Mouse (Mus musculus) neural tube, embryonic 13.5 days (tissue): Measurements from ENCODE around the gene Gm20388. TPM values are rescaled to one million over a fixed set of nuclear protein-coding genes. Genes with fewer than 3 reads are reported as not detected.

Source experiments
- ATAC-seq: fragments of 200-750 bp; cut with Nextera tagmentation; 2 replicates; pipeline ENCODE4 v1.8.0; 2017; ENCODE audit warnings: low read depth, mild to moderate bottlenecking, moderate TSS enrichment, moderate library complexity
- H3K27ac ChIP-seq: fragments of 300-500 bp; sonication (generic); replicated peaks from 2 replicates; pipeline ENCODE4 v1.5.1; 2015; ENCODE audit warnings: moderate library complexity, mild to moderate bottlenecking, inconsistent platforms
- H3K27me3 ChIP-seq: fragments of 300-500 bp; sonication (generic); 2 replicates; pipeline ENCODE4 v1.6.1; 2015; ENCODE audit warnings: mild to moderate bottlenecking, inconsistent platforms
- H3K36me3 ChIP-seq: fragments of 300-500 bp; sonication (generic); 2 replicates; pipeline ENCODE4 v1.6.1; 2015; ENCODE audit warnings: mild to moderate bottlenecking, inconsistent platforms
- H3K4me1 ChIP-seq: fragments of 300-500 bp; sonication (generic); replicated peaks from 2 replicates; pipeline ENCODE4 v1.6.1; 2015; ENCODE audit warnings: inconsistent platforms
- H3K4me2 ChIP-seq: fragments of 300-500 bp; sonication (generic); 2 replicates; pipeline ENCODE4 v1.6.1; 2015; ENCODE audit warnings: inconsistent platforms, mild to moderate bottlenecking, moderate library complexity
- H3K4me3 ChIP-seq: fragments of 300-500 bp; sonication (generic); 2 replicates; pipeline ENCODE4 v1.5.1; 2015; ENCODE audit warnings: mild to moderate bottlenecking, inconsistent platforms
- H3K9ac ChIP-seq: fragments of 300-500 bp; sonication (generic); 2 replicates; pipeline ENCODE4 v1.6.1; 2015; ENCODE audit warnings: moderate library complexity, mild to moderate bottlenecking, inconsistent platforms
- H3K9me3 ChIP-seq: fragments of 300-500 bp; sonication (generic); 2 replicates; pipeline ENCODE4 v1.6.1; 2016; ENCODE audit warnings: inconsistent platforms
- WGBS: fragments of 180-500 bp; shearing (Covaris S2); methylation state at CpG from one replicate; pipeline ENCODE4 v1.1.7; 2015; 5-methylcytosine and 5-hydroxymethylcytosine counted together
- polyA plus RNA-seq: library from polyadenylated mRNA; unstranded; fragments of >200 nt; fragmentation: Nextera tagmentation; extraction: Ambion mirVana; gene quantifications from 2 replicates; pipeline ENCODE4 v1.2.1, GENCODE M21; 2015

Gm20388 gene
- polyA plus RNA-seq, 1 experiment from 2014 or later = 0.27 TPM

DNA sequence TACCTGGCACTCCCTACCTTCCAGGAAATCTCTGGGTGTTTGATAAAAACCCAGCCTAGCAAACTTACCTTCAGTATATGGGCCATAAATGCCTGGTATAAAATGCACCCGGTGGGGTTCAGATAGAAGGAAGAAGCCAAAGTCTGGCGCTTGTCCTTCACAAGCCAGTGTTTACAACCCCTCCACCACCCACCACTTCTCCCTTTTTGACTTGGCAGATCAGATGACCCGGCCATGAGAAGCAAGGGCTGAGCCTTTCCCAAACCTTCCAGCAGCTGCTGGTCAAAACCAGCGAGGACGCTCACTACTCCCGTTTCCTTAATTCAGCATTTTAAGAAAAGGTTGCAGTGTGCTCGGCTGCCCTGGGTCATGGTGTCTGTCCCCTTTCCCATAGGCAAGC is 834.6 kb downstream of the Gm20388 start:
- WGBS = 59% methylated on average over 7 of the region's 7 CpGs
- Histone ChIP-seq H3K27ac (no peak overlapping the region), H3K9me3 (no peaks in the 10 kb centered on the region)

DNA sequence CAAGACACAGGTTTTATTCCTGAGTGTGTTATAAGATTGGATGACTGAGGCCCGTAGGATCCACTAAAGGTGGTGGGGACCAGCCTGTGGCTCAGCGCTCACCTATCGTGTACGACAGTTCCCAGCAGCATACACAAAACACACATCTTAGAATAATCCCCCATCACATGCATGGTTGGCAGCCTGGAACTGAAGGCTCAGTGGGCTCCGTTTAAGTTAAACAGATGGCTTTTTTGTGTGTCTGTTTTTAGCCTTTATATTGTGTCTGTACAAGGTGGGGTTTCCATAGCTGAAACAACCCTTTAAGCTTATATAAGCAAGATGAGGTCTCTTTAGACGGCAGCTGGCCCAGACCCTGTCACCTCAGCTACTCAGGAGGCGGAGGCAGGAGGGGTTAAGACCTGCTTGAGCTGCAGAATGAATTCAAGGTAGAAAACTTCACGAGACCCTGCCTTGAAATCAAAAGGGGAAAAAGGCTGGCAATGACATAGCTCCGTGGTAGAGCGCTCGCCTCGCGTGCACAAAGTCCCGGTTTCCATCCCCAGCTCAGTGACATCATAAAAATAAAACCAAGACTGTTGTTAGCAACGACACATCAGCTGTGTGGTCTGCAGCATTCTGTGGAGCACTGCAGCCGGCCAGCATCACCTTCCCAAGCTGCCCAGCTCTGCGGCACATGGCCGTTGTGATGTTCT is 835.5 kb downstream of the Gm20388 start:
- Histone ChIP-seq H3K4me1 (no peaks in the 10 kb centered on the region), H3K27me3 (no peaks in the 10 kb centered on the region), H3K9me3 (no peaks in the 10 kb centered on the region), H3K4me3 (no peak overlapping the region), H3K4me2 (no peak overlapping the region), H3K9ac (no peak overlapping the region), H3K36me3 (no peaks in the 10 kb centered on the region), H3K27ac (no peak overlapping the region)
- WGBS = 82% methylated on average over 18 of the region's 18 CpGs
- no peak for ATAC-seq

More for the DNA sequence above, 834.6 kb downstream of the Gm20388 start:
- Histone ChIP-seq H3K4me3 (no peak overlapping the region), H3K27me3 (no peaks in the 10 kb centered on the region), H3K9ac (no peak overlapping the region), H3K4me2 (no peak overlapping the region), H3K36me3 (no peaks in the 10 kb centered on the region), H3K4me1 (0 out of 2 replicates have a peak, but pooled peaks cover 6% of the 10 kb centered on the region)
- ATAC-seq = no peak

GRCm38 (mm10) chr8:120747286-120747685 is 836.6 kb downstream of the Gm20388 start:
- Histone ChIP-seq H3K36me3 (no peaks in the 10 kb centered on the region), H3K27ac (no peak overlapping the region), H3K4me2 (no peak overlapping the region), H3K27me3 (no peaks in the 10 kb centered on the region), H3K9ac (no peak overlapping the region), H3K9me3 (no peaks in the 10 kb centered on the region), H3K4me3 (no peak overlapping the region), H3K4me1 (0 out of 2 replicates have a peak, but pooled peaks cover 5% of the 10 kb centered on the region)
- WGBS = 84% methylated on average over 7 of the region's 7 CpGs
- ATAC-seq = no peak

DNA sequence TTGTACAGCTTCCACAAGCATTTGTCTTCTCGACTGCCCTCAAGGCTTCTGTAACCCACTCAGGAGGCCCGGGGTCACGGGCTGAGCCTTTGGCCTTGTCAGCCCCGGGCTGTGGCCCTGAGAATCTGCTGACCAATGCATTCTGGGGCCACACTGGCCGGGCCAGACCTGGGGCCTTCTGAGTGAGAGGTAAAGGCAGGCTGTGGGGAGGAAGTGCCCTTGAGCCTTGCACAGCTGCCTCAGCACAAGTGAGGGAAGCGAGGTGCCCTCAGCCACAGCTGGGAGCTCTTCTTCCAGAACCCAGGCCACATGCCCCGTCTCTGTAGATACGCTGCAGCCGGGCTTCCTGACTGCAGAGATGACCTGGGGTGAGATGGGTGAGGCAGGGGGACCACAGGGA is 840.0 kb downstream of the Gm20388 start:
- no peaks in the 10 kb centered on the region for H3K9me3 ChIP-seq
- no peak overlapping the region for H3K27ac ChIP-seq
- H3K4me2 ChIP-seq = no peak overlapping the region
- peaks cover 14% of the 10 kb centered on the region for H3K4me1 ChIP-seq
- ATAC-seq = no peak
- no peak overlapping the region for H3K9ac ChIP-seq
- no peak overlapping the region for H3K4me3 ChIP-seq
- no peaks in the 10 kb centered on the region for H3K36me3 ChIP-seq
- H3K27me3 ChIP-seq = 0 out of 2 replicates have a peak, but pooled peaks cover 2% of the 10 kb centered on the region
- WGBS = 87% methylated on average over 9 of the region's 9 CpGs

DNA sequence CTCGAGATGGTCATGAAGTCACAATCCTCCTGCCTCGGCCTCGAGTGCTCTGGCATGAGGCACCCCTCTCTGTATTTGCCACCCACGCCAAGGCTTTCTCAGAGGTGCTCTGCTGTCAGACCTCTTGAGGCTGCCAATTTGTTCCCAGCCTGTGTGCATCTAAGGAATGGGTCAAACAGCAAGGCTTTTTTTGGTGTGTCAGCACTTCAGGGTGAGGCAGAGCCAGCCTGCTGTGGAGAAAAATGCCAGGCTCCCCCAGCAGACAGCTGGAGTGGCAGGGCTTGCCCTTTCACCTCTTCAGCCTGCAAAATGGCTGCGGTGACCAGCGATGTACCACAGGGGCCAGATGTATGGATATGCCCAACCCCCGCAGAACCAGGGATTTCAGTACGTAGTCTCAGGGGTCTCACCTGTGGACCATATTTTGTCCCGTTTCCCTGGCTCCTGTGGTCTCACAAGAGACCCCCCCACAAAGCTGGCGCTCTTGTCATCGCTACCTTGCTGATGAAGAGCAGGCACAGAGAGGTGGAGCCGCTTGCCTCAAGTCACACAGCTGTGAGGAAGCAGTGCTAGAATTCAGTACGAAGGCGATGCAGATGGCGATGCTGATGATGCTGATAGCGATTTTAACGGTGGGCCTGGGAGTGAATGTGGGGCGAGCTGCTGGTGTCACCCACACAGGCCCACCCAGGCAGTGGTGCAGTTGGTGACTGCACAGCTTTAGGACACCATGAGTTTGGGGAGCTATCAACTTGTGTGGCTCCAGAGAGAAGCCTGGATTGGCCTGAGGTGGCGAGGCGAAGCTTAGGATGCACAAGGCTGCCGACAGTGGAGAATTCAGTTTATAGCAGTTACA is 840.8 kb downstream of the Gm20388 start:
- H3K9me3 ChIP-seq = no peaks in the 10 kb centered on the region
- no peak overlapping the region for H3K27ac ChIP-seq
- H3K9ac ChIP-seq = no peak overlapping the region
- peaks cover 8% of the 10 kb centered on the region; the same call in 1 of the 2 replicates for H3K27me3 ChIP-seq
- no peak for ATAC-seq
- H3K36me3 ChIP-seq = no peaks in the 10 kb centered on the region
- peaks cover 20% of the 10 kb centered on the region for H3K4me1 ChIP-seq
- no peak overlapping the region for H3K4me2 ChIP-seq
- H3K4me3 ChIP-seq = no peak overlapping the region
- WGBS = 77% methylated on average over 21 of the region's 21 CpGs

- no peak for ATAC-seq
- no peak overlapping the region for H3K9ac ChIP-seq
- H3K9me3 ChIP-seq = no peaks in the 10 kb centered on the region
- H3K4me1 ChIP-seq = peaks cover 20% of the 10 kb centered on the region
- no peak overlapping the region for H3K4me3 ChIP-seq
- H3K36me3 ChIP-seq = no peaks in the 10 kb centered on the region
- 23% methylated on average over 12 of the region's 12 CpGs for WGBS
- peaks cover 8% of the 10 kb centered on the region; the same call in 1 of the 2 replicates for H3K27me3 ChIP-seq
- H3K27ac ChIP-seq = no peak overlapping the region
- no peak overlapping the region for H3K4me2 ChIP-seq
Observed at GRCm38 (mm10) chr8:120752082-120752452, 841.4 kb downstream of the Gm20388 start.

GRCm38 (mm10) chr8:120753476-120753875 is 842.8 kb downstream of the Gm20388 start:
- peaks cover 8% of the 10 kb centered on the region; the same call in 1 of the 2 replicates for H3K27me3 ChIP-seq
- WGBS = 95% methylated on average over 22 of the region's 22 CpGs

GRCm38 (mm10) chr8:120755306-120756297 is 845.0 kb downstream of the Gm20388 start:
- no peak for ATAC-seq
- Histone ChIP-seq H3K9me3 (no peaks in the 10 kb centered on the region), H3K36me3 (no peaks in the 10 kb centered on the region), H3K27me3 (peaks cover 8% of the 10 kb centered on the region; the same call in 1 of the 2 replicates), H3K4me3 (no peak overlapping the region), H3K27ac (no peak overlapping the region), H3K4me1 (peaks cover 20% of the 10 kb centered on the region), H3K4me2 (no peak overlapping the region), H3K9ac (0 out of 2 replicates have a peak overlapping the region, but pooled peaks have one; percentile 3)
- WGBS = 14% methylated on average over 19 of the region's 19 CpGs

More at GRCm38 (mm10) chr8:120753476-120753875, 842.8 kb downstream of the Gm20388 start:
- Histone ChIP-seq H3K9ac (no peak overlapping the region), H3K9me3 (no peaks in the 10 kb centered on the region), H3K27ac (no peak overlapping the region), H3K36me3 (no peaks in the 10 kb centered on the region), H3K4me2 (no peak overlapping the region), H3K4me3 (no peak overlapping the region), H3K4me1 (peaks cover 20% of the 10 kb centered on the region)
- ATAC-seq = no peak

DNA sequence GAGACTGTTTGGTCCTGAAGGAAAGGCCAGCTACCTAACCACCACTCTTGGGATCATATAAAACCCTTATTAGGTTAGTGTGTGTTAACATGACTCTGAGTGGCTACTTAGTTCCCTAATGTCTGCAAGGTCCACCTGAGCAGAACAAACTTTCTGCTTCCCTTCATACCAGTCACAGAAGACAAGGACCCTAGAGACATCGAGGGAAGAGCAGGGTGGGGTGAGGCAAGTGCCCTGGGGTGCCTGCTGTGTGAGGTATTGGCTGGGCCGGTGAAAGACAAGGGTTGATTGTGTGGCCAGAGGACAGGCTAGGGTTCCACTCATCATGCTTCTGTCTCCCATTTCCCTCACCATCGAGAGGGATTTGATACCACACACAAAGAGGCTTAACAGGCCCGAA is 847.4 kb downstream of the Gm20388 start:
- no peak for ATAC-seq
- WGBS = 62% methylated on average over 4 of the region's 4 CpGs
- H3K36me3 ChIP-seq = no peaks in the 10 kb centered on the region
- H3K9ac ChIP-seq = no peak overlapping the region
- no peak overlapping the region for H3K4me2 ChIP-seq
- no peak overlapping the region for H3K4me3 ChIP-seq
- H3K27ac ChIP-seq = no peak overlapping the region
- H3K27me3 ChIP-seq = peaks cover 8% of the 10 kb centered on the region; the same call in 1 of the 2 replicates
- no peaks in the 10 kb centered on the region for H3K9me3 ChIP-seq
- H3K4me1 ChIP-seq = peaks cover 15% of the 10 kb centered on the region

DNA sequence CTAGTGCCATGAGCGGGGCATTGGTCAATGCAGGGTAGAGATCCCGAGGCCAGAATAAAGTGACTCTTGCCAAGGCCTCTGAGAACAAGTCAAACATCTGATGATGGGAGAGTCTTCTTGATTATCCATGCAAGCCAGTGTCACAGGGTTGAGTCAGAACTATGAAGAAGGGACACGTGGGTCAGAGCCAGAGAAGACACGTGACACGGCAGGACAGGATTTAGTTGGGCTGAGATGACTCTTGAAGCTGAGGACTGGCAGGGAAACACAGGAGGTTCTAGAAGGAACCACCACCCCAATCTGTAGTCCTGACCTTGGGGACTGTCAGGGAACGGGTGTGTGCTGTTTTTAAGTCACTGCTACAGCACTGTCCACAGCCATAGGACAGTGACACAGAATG is 849.2 kb downstream of the Gm20388 start:
- Histone ChIP-seq H3K4me3 (no peak overlapping the region), H3K27ac (no peak overlapping the region), H3K9me3 (no peaks in the 10 kb centered on the region), H3K36me3 (no peaks in the 10 kb centered on the region), H3K4me1 (peaks cover 14% of the 10 kb centered on the region), H3K27me3 (peaks cover 8% of the 10 kb centered on the region; the same call in 1 of the 2 replicates), H3K9ac (no peak overlapping the region), H3K4me2 (no peak overlapping the region)
- no peak for ATAC-seq
- WGBS = 90% methylated on average over 6 of the region's 6 CpGs

GRCm38 (mm10) chr8:120760341-120761215 is 849.9 kb downstream of the Gm20388 start:
- peaks cover 7% of the 10 kb centered on the region for H3K4me1 ChIP-seq
- no peak overlapping the region for H3K9ac ChIP-seq
- WGBS = 81% methylated on average over 19 of the region's 19 CpGs
- no peak overlapping the region for H3K4me2 ChIP-seq
- H3K36me3 ChIP-seq = no peaks in the 10 kb centered on the region
- ATAC-seq = no peak
- no peaks in the 10 kb centered on the region for H3K9me3 ChIP-seq
- H3K27me3 ChIP-seq = peaks cover 6% of the 10 kb centered on the region; the same call in 1 of the 2 replicates
- H3K4me3 ChIP-seq = no peak overlapping the region
- no peak overlapping the region for H3K27ac ChIP-seq
